Mouse (Mus musculus): ENCODE results near the gene Hmg20a. TPM values are rescaled to one million over a fixed set of nuclear protein-coding genes. Genes with fewer than 3 reads are reported as not detected.

Gene Hmg20a
- 68.4 and 94.3 TPM in 2 replicates for polyA plus RNA-seq (2014; fragmentation: Nextera tagmentation; extraction: Ambion mirVana)

- peak; percentile 98 for ATAC-seq (ENCODE audit: low FRiP score, low TSS enrichment)
- Histone ChIP-seq H3K9me3 (ENCODE audit: control insufficient read depth, low read length) (no peaks in the 10 kb centered on the region), H3K4me1 (ENCODE audit: control insufficient read depth, insufficient read depth, low read length) (peaks cover 35% of the 10 kb centered on the region), H3K4me3 (replicated peaks; ENCODE audit: low read depth, low read length) (peak within 1 kb of the TSS; percentile 57), H3K4me2 (ENCODE audit: low read length) (peak within 1 kb of the TSS; percentile 78), H3K36me3 (ENCODE audit: control insufficient read depth, insufficient read depth, low read length) (no peaks in the 10 kb centered on the region), H3K27ac (replicated peaks; ENCODE audit: low read depth, low read length) (peak within 1 kb of the TSS; percentile 87), H3K9ac (replicated peaks; ENCODE audit: low read length) (peak within 1 kb of the TSS; percentile 58), H3K27me3 (ENCODE audit: control insufficient read depth, insufficient read depth, low read length) (no peaks in the 10 kb centered on the region)
- WGBS, result under 1% methylated on average over 59 of the region's 59 CpGs
- DNase-seq, result peak; percentile 100
Measured at GRCm38 (mm10) chr9:56417948-56418737, at the start of gene Hmg20a, which contains the start of gene Peak1. TSS of gene Hmg20a (plus strand) at chr9:56418609. TSS of gene Peak1 (minus strand) at chr9:56418067.

DNA sequence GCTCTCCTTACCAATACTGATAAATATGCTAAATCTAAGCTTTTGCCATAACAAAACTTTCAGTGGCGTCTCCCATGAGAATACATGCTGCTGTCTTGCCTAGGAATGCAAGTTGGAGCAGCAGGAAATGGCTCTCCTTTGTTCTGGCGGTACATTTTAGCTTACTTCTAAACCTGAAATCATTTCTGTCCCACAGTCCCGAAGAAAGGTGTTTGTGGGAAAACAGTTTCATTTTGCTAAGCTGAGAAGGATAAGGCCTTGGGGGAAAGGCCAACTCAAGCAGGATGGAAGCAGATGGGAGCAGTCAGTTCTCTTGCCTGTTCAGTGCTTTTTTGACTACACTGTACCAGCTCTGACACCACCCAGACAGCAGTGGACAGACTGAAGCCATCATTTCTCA is 49.6 kb upstream of the Hmg20a start:
- no peaks in the 10 kb centered on the region for H3K9me3 ChIP-seq (ENCODE audit: control insufficient read depth, low read length)
- no peak overlapping the region for H3K27ac ChIP-seq (replicated peaks; ENCODE audit: low read depth, low read length)
- no peak overlapping the region for H3K4me3 ChIP-seq (replicated peaks; ENCODE audit: low read depth, low read length)
- H3K36me3 ChIP-seq (ENCODE audit: control insufficient read depth, insufficient read depth, low read length), result no peaks in the 10 kb centered on the region
- no peaks in the 10 kb centered on the region for H3K4me1 ChIP-seq (ENCODE audit: control insufficient read depth, insufficient read depth, low read length)
- ATAC-seq (ENCODE audit: low FRiP score, low TSS enrichment) (no peak), DNase-seq (no peak)
- no peak overlapping the region for H3K9ac ChIP-seq (replicated peaks; ENCODE audit: low read length)
- no peaks in the 10 kb centered on the region for H3K27me3 ChIP-seq (ENCODE audit: control insufficient read depth, insufficient read depth, low read length)
- WGBS, result 66% methylated on average over 3 of the region's 3 CpGs
- no peak overlapping the region for H3K4me2 ChIP-seq (ENCODE audit: low read length)

DNA sequence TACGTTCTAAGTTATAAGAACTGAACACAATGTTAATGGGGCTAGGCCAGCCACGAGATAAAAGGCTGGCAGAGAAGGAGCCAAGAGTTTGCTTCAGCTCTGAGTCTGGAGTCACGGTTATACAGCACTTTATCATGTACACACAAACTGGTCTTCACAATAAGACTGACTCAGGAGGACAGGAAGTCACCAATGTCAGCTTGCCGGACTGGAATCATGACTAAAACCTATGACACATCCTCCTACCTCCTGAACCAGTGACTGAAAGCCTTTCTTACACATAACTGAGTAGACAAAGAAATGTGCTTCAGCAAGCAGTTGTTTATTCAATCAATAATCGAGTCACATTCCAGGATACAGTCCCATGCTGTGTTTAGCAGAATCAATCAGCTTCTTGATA is 47.7 kb upstream of the Hmg20a start:
- H3K27ac ChIP-seq (replicated peaks; ENCODE audit: low read depth, low read length), result no peak overlapping the region
- ATAC-seq (ENCODE audit: low FRiP score, low TSS enrichment), result no peak
- H3K9ac ChIP-seq (replicated peaks; ENCODE audit: low read length), result no peak overlapping the region
- no peak for DNase-seq
- H3K9me3 ChIP-seq (ENCODE audit: control insufficient read depth, low read length), result 0 out of 2 replicates have a peak, but pooled peaks cover 2% of the 10 kb centered on the region
- H3K4me1 ChIP-seq (ENCODE audit: control insufficient read depth, insufficient read depth, low read length), result no peaks in the 10 kb centered on the region
- no peaks in the 10 kb centered on the region for H3K27me3 ChIP-seq (ENCODE audit: control insufficient read depth, insufficient read depth, low read length)
- no peak overlapping the region for H3K4me3 ChIP-seq (replicated peaks; ENCODE audit: low read depth, low read length)
- no peak overlapping the region for H3K4me2 ChIP-seq (ENCODE audit: low read length)
- H3K36me3 ChIP-seq (ENCODE audit: control insufficient read depth, insufficient read depth, low read length), result no peaks in the 10 kb centered on the region
- 71% methylated on average over 5 of the region's 5 CpGs for whole genome bisulfite sequencing

- 82% methylated on average over 4 of the region's 4 CpGs for WGBS
- no peak for DNase-seq
- ATAC-seq (ENCODE audit: low FRiP score, low TSS enrichment), result no peak
Measured at GRCm38 (mm10) chr9:56374401-56374800, 44.0 kb upstream of the Hmg20a start.

DNA sequence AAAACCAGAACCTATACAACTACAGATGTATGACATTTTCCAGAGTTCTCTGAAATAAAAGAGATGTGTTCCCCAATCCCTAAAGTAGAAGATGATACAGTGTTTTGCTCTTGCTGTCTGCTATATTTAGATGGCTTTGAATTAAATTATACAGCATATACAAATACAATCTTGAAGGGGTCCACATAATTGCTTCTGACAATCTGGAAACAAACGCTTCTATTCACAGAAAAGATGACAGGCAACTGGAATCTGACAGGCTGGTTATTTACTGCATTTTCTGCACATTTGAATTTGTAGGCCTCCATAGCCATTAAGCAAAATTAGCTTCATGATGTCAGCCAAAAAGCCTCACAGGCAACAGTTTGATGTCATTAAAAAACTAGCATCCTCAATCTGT is 35.6 kb upstream of the Hmg20a start:
- Histone ChIP-seq H3K4me1 (ENCODE audit: control insufficient read depth, insufficient read depth, low read length) (no peaks in the 10 kb centered on the region), H3K27ac (replicated peaks; ENCODE audit: low read depth, low read length) (no peak overlapping the region), H3K27me3 (ENCODE audit: control insufficient read depth, insufficient read depth, low read length) (no peaks in the 10 kb centered on the region), H3K9ac (replicated peaks; ENCODE audit: low read length) (no peak overlapping the region), H3K4me2 (ENCODE audit: low read length) (no peak overlapping the region), H3K4me3 (replicated peaks; ENCODE audit: low read depth, low read length) (no peak overlapping the region), H3K9me3 (ENCODE audit: control insufficient read depth, low read length) (no peaks in the 10 kb centered on the region), H3K36me3 (ENCODE audit: control insufficient read depth, insufficient read depth, low read length) (no peaks in the 10 kb centered on the region)
- 89% methylated on average over 1 of the region's 1 CpGs for WGBS
- no peak for DNase-seq
- ATAC-seq (ENCODE audit: low FRiP score, low TSS enrichment), result no peak

More at GRCm38 (mm10) chr9:56374401-56374800, 44.0 kb upstream of the Hmg20a start:
- Histone ChIP-seq H3K27ac (replicated peaks; ENCODE audit: low read depth, low read length) (no peak overlapping the region), H3K4me2 (ENCODE audit: low read length) (no peak overlapping the region), H3K4me3 (replicated peaks; ENCODE audit: low read depth, low read length) (no peak overlapping the region), H3K9ac (replicated peaks; ENCODE audit: low read length) (no peak overlapping the region), H3K27me3 (ENCODE audit: control insufficient read depth, insufficient read depth, low read length) (no peaks in the 10 kb centered on the region), H3K9me3 (ENCODE audit: control insufficient read depth, low read length) (0 out of 2 replicates have a peak, but pooled peaks cover 2% of the 10 kb centered on the region), H3K36me3 (ENCODE audit: control insufficient read depth, insufficient read depth, low read length) (no peaks in the 10 kb centered on the region), H3K4me1 (ENCODE audit: control insufficient read depth, insufficient read depth, low read length) (no peaks in the 10 kb centered on the region)

DNA sequence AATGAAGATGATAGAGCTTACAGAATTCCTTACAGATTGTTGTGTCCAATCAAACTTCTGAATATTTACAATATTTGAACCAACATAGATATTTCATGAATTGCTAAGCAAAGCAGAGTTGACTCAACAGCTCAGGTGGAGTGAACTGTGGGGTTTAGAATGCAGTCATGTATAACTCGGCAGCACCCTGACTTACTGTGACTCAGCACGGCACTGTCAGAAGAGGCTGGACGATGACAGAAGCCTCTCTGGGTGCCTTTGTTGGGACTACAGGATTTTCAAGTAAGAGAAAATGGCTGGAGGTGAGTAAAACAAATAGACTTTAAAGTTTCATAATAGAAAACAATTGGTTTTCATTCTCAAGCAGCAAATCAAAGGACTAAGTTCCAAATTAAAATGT is 25.6 kb upstream of the Hmg20a start:
- no peaks in the 10 kb centered on the region for H3K36me3 ChIP-seq (ENCODE audit: control insufficient read depth, insufficient read depth, low read length)

DNA sequence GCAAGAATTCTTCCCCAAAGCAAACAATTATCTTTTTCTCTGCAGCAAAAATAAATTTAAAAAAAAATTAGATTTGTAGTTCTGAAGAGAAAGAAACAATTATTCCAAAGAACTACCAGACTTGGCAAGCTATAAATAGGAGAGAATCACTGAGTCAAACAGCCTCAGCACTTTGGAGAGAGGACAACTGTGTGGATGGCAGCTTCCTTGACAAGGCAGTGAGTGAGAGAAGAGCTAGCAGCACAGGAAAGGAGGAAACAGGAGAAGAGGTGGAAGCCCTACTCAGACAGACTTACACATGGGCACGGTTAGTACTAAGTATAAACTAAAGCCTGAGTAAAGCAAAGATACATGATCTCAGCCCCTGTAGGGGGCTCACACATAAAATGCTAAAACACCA is 22.1 kb upstream of the Hmg20a start:
- Histone ChIP-seq H3K27me3 (ENCODE audit: control insufficient read depth, insufficient read depth, low read length) (no peaks in the 10 kb centered on the region), H3K4me1 (ENCODE audit: control insufficient read depth, insufficient read depth, low read length) (no peaks in the 10 kb centered on the region), H3K4me3 (replicated peaks; ENCODE audit: low read depth, low read length) (no peak overlapping the region), H3K27ac (replicated peaks; ENCODE audit: low read depth, low read length) (no peak overlapping the region), H3K9ac (replicated peaks; ENCODE audit: low read length) (no peak overlapping the region), H3K9me3 (ENCODE audit: control insufficient read depth, low read length) (no peaks in the 10 kb centered on the region), H3K4me2 (ENCODE audit: low read length) (no peak overlapping the region), H3K36me3 (ENCODE audit: control insufficient read depth, insufficient read depth, low read length) (no peaks in the 10 kb centered on the region)
- DNase-seq (no peak), ATAC-seq (ENCODE audit: low FRiP score, low TSS enrichment) (no peak)
- 75% methylated on average over 1 of the region's 1 CpGs for WGBS

More for the DNA sequence above, 25.6 kb upstream of the Hmg20a start:
- ATAC-seq (ENCODE audit: low FRiP score, low TSS enrichment), result no peak
- no peak overlapping the region for H3K4me2 ChIP-seq (ENCODE audit: low read length)
- H3K4me3 ChIP-seq (replicated peaks; ENCODE audit: low read depth, low read length), result no peak overlapping the region
- H3K4me1 ChIP-seq (ENCODE audit: control insufficient read depth, insufficient read depth, low read length), result no peaks in the 10 kb centered on the region
- no peak overlapping the region for H3K9ac ChIP-seq (replicated peaks; ENCODE audit: low read length)
- no peaks in the 10 kb centered on the region for H3K27me3 ChIP-seq (ENCODE audit: control insufficient read depth, insufficient read depth, low read length)
- 84% methylated on average over 3 of the region's 3 CpGs for WGBS
- DNase-seq, result no peak
- H3K27ac ChIP-seq (replicated peaks; ENCODE audit: low read depth, low read length), result no peak overlapping the region
- no peaks in the 10 kb centered on the region for H3K9me3 ChIP-seq (ENCODE audit: control insufficient read depth, low read length)

GRCm38 (mm10) chr9:56404619-56405018 is 13.8 kb upstream of the Hmg20a start:
- ATAC-seq (ENCODE audit: low FRiP score, low TSS enrichment), result no peak
- Histone ChIP-seq H3K4me2 (ENCODE audit: low read length) (no peak overlapping the region), H3K27me3 (ENCODE audit: control insufficient read depth, insufficient read depth, low read length) (no peaks in the 10 kb centered on the region), H3K4me3 (replicated peaks; ENCODE audit: low read depth, low read length) (no peak overlapping the region), H3K36me3 (ENCODE audit: control insufficient read depth, insufficient read depth, low read length) (no peaks in the 10 kb centered on the region), H3K9ac (replicated peaks; ENCODE audit: low read length) (no peak overlapping the region), H3K27ac (replicated peaks; ENCODE audit: low read depth, low read length) (no peak overlapping the region), H3K4me1 (ENCODE audit: control insufficient read depth, insufficient read depth, low read length) (no peaks in the 10 kb centered on the region), H3K9me3 (ENCODE audit: control insufficient read depth, low read length) (no peaks in the 10 kb centered on the region)
- 37% methylated on average over 4 of the region's 4 CpGs for WGBS
- peak; percentile 28 for DNase-seq

DNA sequence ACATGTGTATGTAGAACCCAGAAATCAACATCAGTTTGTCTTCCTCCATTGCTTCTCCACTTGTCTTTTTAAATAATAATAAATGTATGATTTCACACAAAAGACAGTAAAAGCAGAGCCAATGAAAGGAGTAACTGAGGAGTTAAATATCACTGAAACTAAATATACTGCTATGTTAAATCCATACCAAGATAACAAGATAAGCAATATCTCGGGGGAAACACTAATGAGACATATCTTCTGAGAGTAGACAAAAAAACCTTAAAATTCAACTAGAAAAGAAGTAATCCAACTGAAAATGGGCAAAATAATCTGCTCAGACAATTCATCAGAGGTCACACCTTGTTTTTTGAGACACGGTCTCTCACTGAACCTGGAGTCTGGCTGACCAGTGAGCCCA is 8.5 kb upstream of the Hmg20a start:
- Histone ChIP-seq H3K27me3 (ENCODE audit: control insufficient read depth, insufficient read depth, low read length) (no peaks in the 10 kb centered on the region), H3K4me1 (ENCODE audit: control insufficient read depth, insufficient read depth, low read length) (no peaks in the 10 kb centered on the region), H3K4me2 (ENCODE audit: low read length) (no peak overlapping the region), H3K27ac (replicated peaks; ENCODE audit: low read depth, low read length) (no peak overlapping the region), H3K9ac (replicated peaks; ENCODE audit: low read length) (no peak overlapping the region), H3K9me3 (ENCODE audit: control insufficient read depth, low read length) (no peaks in the 10 kb centered on the region), H3K36me3 (ENCODE audit: control insufficient read depth, insufficient read depth, low read length) (no peaks in the 10 kb centered on the region), H3K4me3 (replicated peaks; ENCODE audit: low read depth, low read length) (no peak overlapping the region)
- DNase-seq (no peak), ATAC-seq (ENCODE audit: low FRiP score, low TSS enrichment) (no peak)
- 94% methylated on average over 2 of the region's 2 CpGs for WGBS

Data from midbrain, embryonic 14.5 days (tissue).